Mouse (Mus musculus): Measurements from ENCODE around the gene Mob3b. TPM values are rescaled to one million over a fixed set of nuclear protein-coding genes. Genes with fewer than 3 reads are reported as not detected.

The Mob3b gene
- polyA plus RNA-seq (2011; ENCODE audit: insufficient read depth, insufficient read length, low replicate concordance, missing spikeins) = 1.0 and 2.2 TPM in 2 replicates

DNA sequence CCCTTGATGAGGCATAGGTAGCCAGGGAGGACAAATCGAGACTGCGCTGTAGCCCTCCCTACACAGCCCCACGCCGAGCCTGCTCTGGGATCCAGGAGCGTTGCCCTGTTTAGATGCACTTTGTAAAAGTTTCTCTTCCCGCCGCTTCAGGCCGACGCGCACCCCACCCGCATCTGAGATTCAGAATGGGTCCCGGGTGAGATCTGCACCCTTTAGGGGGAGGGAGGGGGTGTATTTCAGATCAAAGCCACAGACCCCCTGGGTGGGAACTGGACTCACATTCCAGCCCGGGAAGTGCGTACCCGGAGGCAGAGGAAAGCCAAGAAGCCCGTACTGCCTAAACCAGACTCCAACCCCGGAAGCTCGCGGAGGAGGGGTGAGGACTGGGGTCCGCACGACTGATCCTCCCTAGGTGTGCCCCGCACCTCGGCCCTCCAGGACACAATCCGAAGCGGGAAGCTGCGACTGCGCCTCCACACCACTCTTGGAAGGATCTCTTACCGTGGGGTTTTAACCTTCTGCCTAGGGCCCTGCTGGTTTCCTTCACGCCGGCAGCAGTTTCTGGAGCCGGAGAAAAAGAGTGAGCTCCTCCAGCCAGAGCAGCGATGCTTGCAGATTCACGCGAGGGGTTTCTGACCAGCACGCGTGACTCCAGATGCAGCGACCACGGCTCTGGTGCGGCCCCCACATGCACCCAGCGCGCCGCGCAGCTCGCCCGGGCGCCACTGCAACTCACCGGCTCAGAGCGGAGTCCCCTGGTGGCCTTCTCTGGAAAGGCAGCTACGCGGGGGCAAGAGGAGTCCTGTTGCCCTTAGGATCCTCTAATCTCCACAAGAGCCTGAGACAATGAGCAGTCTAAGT is at the start of gene Mob3b:
TSS of gene Mob3b (minus strand) at position 734 of the 861 bp plus-strand sequence.
- under 1% methylated on average over 50 of the region's 50 CpGs for WGBS
- Histone ChIP-seq H3K4me1 (ENCODE audit: control insufficient read depth, insufficient read depth, low read length) (no peaks in the 10 kb centered on the region; the same call in 1 of the 2 replicates), H3K4me3 (replicated peaks; ENCODE audit: control insufficient read depth, low read depth, low read length) (peak within 1 kb of the TSS; percentile 75), H3K27ac (ENCODE audit: control insufficient read depth, insufficient read depth, low read depth, low read length, poor library complexity) (peak within 1 kb of the TSS; percentile 42; the same call in 1 of the 2 replicates)
- TF ChIP-seq POLR2A (IDR thresholded peaks at IDR 0.05; ENCODE audit: borderline replicate concordance, control insufficient read depth, low read depth, low read length) (peak; percentile 41; the same call in 1 of the 2 replicates), CTCF (IDR thresholded peaks at IDR 0.05; ENCODE audit: control insufficient read depth, insufficient read depth, low read length) (peak; percentile 72)

- H3K27ac ChIP-seq (ENCODE audit: control insufficient read depth, insufficient read depth, low read depth, low read length, poor library complexity) = no peak overlapping the region
- 85% methylated on average over 7 of the region's 7 CpGs for WGBS
- H3K4me1 ChIP-seq (ENCODE audit: control insufficient read depth, insufficient read depth, low read length) = no peaks in the 10 kb centered on the region
- TF ChIP-seq POLR2A (IDR thresholded peaks at IDR 0.05; ENCODE audit: borderline replicate concordance, control insufficient read depth, low read depth, low read length) = no peak
- no peak for TF ChIP-seq CTCF (IDR thresholded peaks at IDR 0.05; ENCODE audit: control insufficient read depth, insufficient read depth, low read length)
- H3K4me3 ChIP-seq (replicated peaks; ENCODE audit: control insufficient read depth, low read depth, low read length) = no peak overlapping the region
These were observed 47.4 kb upstream of the Mob3b start for GRCm38 (mm10) chr4:35204659-35205058.

DNA sequence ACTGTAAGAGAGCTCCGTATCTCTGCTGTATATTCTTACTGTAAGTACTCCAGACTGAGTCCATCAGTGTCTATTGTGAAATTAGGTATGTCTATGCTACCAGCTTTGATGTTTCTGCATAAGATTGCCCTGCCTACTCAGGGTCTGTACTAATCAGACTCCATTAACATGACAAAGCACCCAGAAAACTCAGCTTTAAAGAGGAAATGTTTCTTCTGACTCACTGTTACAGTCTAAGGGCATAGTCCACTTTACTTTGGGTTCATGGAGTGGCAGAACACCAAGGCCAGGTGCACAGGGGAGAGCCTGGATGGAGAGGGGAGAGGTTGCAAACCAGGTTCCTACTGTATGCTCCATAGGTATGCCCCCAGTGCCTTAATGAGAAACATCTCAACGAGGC is 46.4 kb upstream of the Mob3b start:
- H3K4me3 ChIP-seq (replicated peaks; ENCODE audit: control insufficient read depth, low read depth, low read length) = no peak overlapping the region
- no peak overlapping the region for H3K27ac ChIP-seq (ENCODE audit: control insufficient read depth, insufficient read depth, low read depth, low read length, poor library complexity)
- H3K4me1 ChIP-seq (ENCODE audit: control insufficient read depth, insufficient read depth, low read length) = no peaks in the 10 kb centered on the region
- WGBS = 86% methylated on average over 2 of the region's 2 CpGs
- no peak for TF ChIP-seq CTCF (IDR thresholded peaks at IDR 0.05; ENCODE audit: control insufficient read depth, insufficient read depth, low read length)
- TF ChIP-seq POLR2A (IDR thresholded peaks at IDR 0.05; ENCODE audit: borderline replicate concordance, control insufficient read depth, low read depth, low read length) = no peak

- TF ChIP-seq CTCF (IDR thresholded peaks at IDR 0.05; ENCODE audit: control insufficient read depth, insufficient read depth, low read length) (no peak), POLR2A (IDR thresholded peaks at IDR 0.05; ENCODE audit: borderline replicate concordance, control insufficient read depth, low read depth, low read length) (no peak)
- H3K4me1 ChIP-seq (ENCODE audit: control insufficient read depth, insufficient read depth, low read length) = no peaks in the 10 kb centered on the region
- no peak overlapping the region for H3K27ac ChIP-seq (ENCODE audit: control insufficient read depth, insufficient read depth, low read depth, low read length, poor library complexity)
- 58% methylated on average over 5 of the region's 5 CpGs for WGBS
- H3K4me3 ChIP-seq (replicated peaks; ENCODE audit: control insufficient read depth, low read depth, low read length) = no peak overlapping the region
These were observed 44.4 kb upstream of the Mob3b start for GRCm38 (mm10) chr4:35201700-35202099.

- 58% methylated on average over 7 of the region's 7 CpGs for WGBS
These were observed 35.4 kb upstream of the Mob3b start for GRCm38 (mm10) chr4:35192725-35193124.

DNA sequence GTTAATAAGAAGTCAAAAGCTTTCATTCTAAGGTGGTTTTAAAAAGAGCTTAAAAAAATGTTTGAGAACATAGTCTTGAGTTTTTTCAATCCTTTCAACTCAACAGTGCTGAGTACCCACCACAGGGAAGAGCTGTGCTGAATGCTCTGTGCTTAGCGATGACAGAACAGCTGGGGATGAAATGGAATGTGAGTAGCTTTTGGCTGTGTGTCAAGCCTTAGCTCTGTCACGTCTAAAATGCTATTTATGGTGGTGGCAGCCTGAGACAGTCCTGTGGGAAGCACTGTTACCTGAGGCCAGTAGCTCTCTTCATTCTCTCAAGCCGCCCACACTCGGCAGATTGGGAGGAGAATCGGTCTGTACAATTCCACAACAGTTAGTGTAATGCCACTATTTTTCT is 32.5 kb upstream of the Mob3b start:
- Histone ChIP-seq H3K4me3 (replicated peaks; ENCODE audit: control insufficient read depth, low read depth, low read length) (no peak overlapping the region), H3K4me1 (ENCODE audit: control insufficient read depth, insufficient read depth, low read length) (no peaks in the 10 kb centered on the region), H3K27ac (ENCODE audit: control insufficient read depth, insufficient read depth, low read depth, low read length, poor library complexity) (no peak overlapping the region)
- TF ChIP-seq POLR2A (IDR thresholded peaks at IDR 0.05; ENCODE audit: borderline replicate concordance, control insufficient read depth, low read depth, low read length) (no peak), CTCF (IDR thresholded peaks at IDR 0.05; ENCODE audit: control insufficient read depth, insufficient read depth, low read length) (no peak)
- 81% methylated on average over 5 of the region's 5 CpGs for WGBS

More at GRCm38 (mm10) chr4:35192725-35193124, 35.4 kb upstream of the Mob3b start:
- H3K4me3 ChIP-seq (replicated peaks; ENCODE audit: control insufficient read depth, low read depth, low read length) = no peak overlapping the region
- H3K4me1 ChIP-seq (ENCODE audit: control insufficient read depth, insufficient read depth, low read length) = no peaks in the 10 kb centered on the region
- no peak for TF ChIP-seq CTCF (IDR thresholded peaks at IDR 0.05; ENCODE audit: control insufficient read depth, insufficient read depth, low read length)
- TF ChIP-seq POLR2A (IDR thresholded peaks at IDR 0.05; ENCODE audit: borderline replicate concordance, control insufficient read depth, low read depth, low read length) = no peak
- H3K27ac ChIP-seq (ENCODE audit: control insufficient read depth, insufficient read depth, low read depth, low read length, poor library complexity) = no peak overlapping the region

- no peaks in the 10 kb centered on the region for H3K4me1 ChIP-seq (ENCODE audit: control insufficient read depth, insufficient read depth, low read length)
- TF ChIP-seq CTCF (IDR thresholded peaks at IDR 0.05; ENCODE audit: control insufficient read depth, insufficient read depth, low read length) (no peak), POLR2A (IDR thresholded peaks at IDR 0.05; ENCODE audit: borderline replicate concordance, control insufficient read depth, low read depth, low read length) (no peak)
- no peak overlapping the region for H3K27ac ChIP-seq (ENCODE audit: control insufficient read depth, insufficient read depth, low read depth, low read length, poor library complexity)
- no peak overlapping the region for H3K4me3 ChIP-seq (replicated peaks; ENCODE audit: control insufficient read depth, low read depth, low read length)
- WGBS = 64% methylated on average over 8 of the region's 8 CpGs
These were observed 30.5 kb upstream of the Mob3b start for GRCm38 (mm10) chr4:35187617-35188326.
